Mouse (Mus musculus): ENCODE results near the gene Wfdc18. TPM values are rescaled to one million over a fixed set of nuclear protein-coding genes. Genes with fewer than 3 reads are reported as not detected.

Wfdc18 gene
- polyA plus RNA-seq (2015; fragmentation: Nextera tagmentation; extraction: Ambion mirVana): 6.5 and 6.9 TPM in 2 replicates

DNA sequence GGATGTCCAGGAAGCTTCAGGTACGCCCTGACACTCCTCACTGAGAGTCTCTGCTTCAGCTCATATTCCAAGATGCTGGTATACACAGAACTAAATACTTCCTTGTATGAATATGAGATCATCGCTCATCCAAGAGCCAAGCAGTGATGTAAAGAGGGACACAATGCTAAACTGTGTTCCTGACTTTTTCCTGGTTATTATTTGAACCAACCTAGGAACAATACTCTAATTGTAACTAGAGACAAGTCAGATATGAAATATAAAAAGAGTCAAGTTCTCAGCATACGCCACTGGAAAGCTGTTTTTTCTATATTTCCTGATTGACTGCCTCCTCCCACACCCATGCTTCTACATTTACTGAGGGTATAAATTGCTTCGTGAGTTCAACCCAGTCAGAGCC lies at the start of gene Wfdc18:
Gene Wfdc18, plus strand, starts transcription at position 301 of the 400 bp plus-strand sequence.
- Histone ChIP-seq H3K27me3 (no peaks in the 10 kb centered on the region), H3K4me3 (no peak within 1 kb of the TSS), H3K36me3 (no peaks in the 10 kb centered on the region), H3K9ac (no peak within 1 kb of the TSS), H3K27ac (no peak within 1 kb of the TSS), H3K4me2 (no peak within 1 kb of the TSS), H3K4me1 (replicated peaks) (no peaks in the 10 kb centered on the region), H3K9me3 (replicated peaks) (no peaks in the 10 kb centered on the region)
- WGBS: 54% methylated on average over 4 of the region's 4 CpGs
- ATAC-seq (replicated peaks; ENCODE audit: insufficient number of reproducible peaks, insufficient read depth, low FRiP score, low read depth): no peak

DNA sequence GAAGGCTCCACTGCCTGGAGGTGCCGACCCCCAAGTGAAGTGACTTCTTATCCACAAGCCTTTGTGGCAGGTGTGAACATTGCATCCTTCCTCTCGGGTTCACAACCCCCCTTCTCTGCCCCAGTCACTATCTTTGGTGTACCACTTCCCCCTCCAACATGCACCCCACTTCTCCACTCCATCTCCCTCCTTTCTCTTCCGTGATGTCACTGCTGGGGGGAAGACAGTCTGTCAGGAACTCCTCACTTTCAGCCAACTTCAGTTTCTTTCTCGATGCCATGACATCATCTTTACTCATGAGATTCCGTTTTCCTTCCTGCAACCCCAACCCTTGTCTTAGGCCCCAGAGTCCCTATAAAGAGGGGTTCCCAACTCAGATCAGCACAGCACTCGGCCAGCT lies 46.6 kb upstream of the Wfdc18 start, which contains the start of gene Ccl4:
Gene Ccl4, plus strand, starts transcription at position 381 of the 400 bp plus-strand sequence.
- no peak within 1 kb of the TSS for H3K9ac ChIP-seq
- no peaks in the 10 kb centered on the region for H3K36me3 ChIP-seq
- ATAC-seq (replicated peaks; ENCODE audit: insufficient number of reproducible peaks, insufficient read depth, low FRiP score, low read depth): no peak
- no peak within 1 kb of the TSS for H3K27ac ChIP-seq
- 59% methylated on average over 6 of the region's 6 CpGs for WGBS
- H3K27me3 ChIP-seq: no peaks in the 10 kb centered on the region
- no peak within 1 kb of the TSS for H3K4me3 ChIP-seq
- no peaks in the 10 kb centered on the region for H3K9me3 ChIP-seq (replicated peaks)
- H3K4me1 ChIP-seq (replicated peaks): no peaks in the 10 kb centered on the region
- no peak within 1 kb of the TSS for H3K4me2 ChIP-seq

DNA sequence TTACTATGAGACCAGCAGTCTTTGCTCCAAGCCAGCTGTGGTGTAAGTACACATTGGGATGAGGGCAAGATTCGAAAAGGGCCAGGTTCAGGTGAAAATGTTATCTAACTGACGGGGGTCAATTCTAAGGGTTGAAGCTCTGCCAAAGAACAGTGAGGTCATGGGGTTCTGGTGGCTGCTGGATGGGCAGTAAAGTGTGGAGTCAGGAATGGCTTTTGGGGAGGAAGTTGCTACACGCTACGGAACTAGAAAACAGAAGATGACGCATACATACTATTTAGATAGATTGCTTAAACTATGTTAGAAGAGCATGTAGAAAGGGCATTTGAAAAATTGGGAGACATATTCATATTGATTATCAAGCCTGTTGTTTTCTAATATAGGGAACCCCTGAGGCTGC lies 45.3 kb upstream of the Wfdc18 start:
- H3K4me1 ChIP-seq (replicated peaks): no peaks in the 10 kb centered on the region
- H3K27ac ChIP-seq: no peak overlapping the region
- H3K27me3 ChIP-seq: no peaks in the 10 kb centered on the region
- no peak overlapping the region for H3K9ac ChIP-seq
- no peaks in the 10 kb centered on the region for H3K36me3 ChIP-seq
- no peak overlapping the region for H3K4me3 ChIP-seq
- ATAC-seq (replicated peaks; ENCODE audit: insufficient number of reproducible peaks, insufficient read depth, low FRiP score, low read depth): no peak
- H3K9me3 ChIP-seq (replicated peaks): no peaks in the 10 kb centered on the region
- H3K4me2 ChIP-seq: no peak overlapping the region
- 64% methylated on average over 5 of the region's 5 CpGs for WGBS

DNA sequence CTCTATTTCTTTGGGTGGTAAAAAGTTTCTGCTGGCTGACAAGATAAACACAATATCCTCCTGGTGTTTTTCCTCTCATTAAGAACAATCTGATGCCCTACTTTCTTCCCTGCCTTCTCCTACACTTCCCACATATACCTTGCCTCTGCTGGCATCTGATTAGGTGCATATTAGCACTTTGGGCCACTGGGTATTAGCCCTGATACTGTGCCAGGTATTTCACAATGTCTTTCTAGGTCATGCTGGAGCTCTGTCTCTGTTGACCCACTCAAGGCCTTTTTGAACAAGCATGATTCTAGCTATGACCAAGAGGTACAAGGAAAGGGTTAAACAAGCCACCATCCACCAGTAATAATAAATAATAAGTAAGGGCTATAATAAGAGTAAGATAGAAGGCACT lies 37.1 kb upstream of the Wfdc18 start:
- no peak overlapping the region for H3K4me3 ChIP-seq
- ATAC-seq (replicated peaks; ENCODE audit: insufficient number of reproducible peaks, insufficient read depth, low FRiP score, low read depth): no peak
- no peak overlapping the region for H3K9ac ChIP-seq
- no peaks in the 10 kb centered on the region for H3K36me3 ChIP-seq
- H3K9me3 ChIP-seq (replicated peaks): no peaks in the 10 kb centered on the region
- H3K4me2 ChIP-seq: no peak overlapping the region
- H3K27me3 ChIP-seq: 0 out of 2 replicates have a peak, but pooled peaks cover 4% of the 10 kb centered on the region
- no peak overlapping the region for H3K27ac ChIP-seq
- no peaks in the 10 kb centered on the region for H3K4me1 ChIP-seq (replicated peaks)

DNA sequence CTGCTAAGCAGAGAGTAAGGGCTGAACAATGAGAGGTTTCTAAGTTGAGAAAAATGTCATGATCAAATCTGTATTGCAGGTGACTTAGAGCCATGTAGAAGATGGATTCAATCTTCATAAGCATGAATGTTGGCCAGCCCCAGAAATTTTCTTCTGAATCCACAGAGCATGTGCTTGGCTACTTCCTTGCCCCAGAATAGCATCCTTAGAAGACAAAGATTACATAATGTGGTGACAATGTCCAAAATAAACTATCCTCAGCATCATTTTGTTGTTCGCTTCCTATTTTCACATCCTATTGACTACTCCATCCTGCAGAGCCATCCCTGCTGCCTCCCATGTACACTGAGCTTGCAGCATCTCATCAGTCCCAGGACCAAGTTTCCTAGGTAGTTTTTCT lies 33.1 kb upstream of the Wfdc18 start:
- Histone ChIP-seq H3K27me3 (0 out of 2 replicates have a peak, but pooled peaks cover 4% of the 10 kb centered on the region), H3K36me3 (no peaks in the 10 kb centered on the region), H3K4me2 (no peak overlapping the region), H3K4me1 (replicated peaks) (no peaks in the 10 kb centered on the region), H3K27ac (no peak overlapping the region), H3K4me3 (no peak overlapping the region), H3K9me3 (replicated peaks) (no peaks in the 10 kb centered on the region), H3K9ac (no peak overlapping the region)
- 79% methylated on average over 1 of the region's 1 CpGs for WGBS
- no peak for ATAC-seq (replicated peaks; ENCODE audit: insufficient number of reproducible peaks, insufficient read depth, low FRiP score, low read depth)

- no peak for ATAC-seq (replicated peaks; ENCODE audit: insufficient number of reproducible peaks, insufficient read depth, low FRiP score, low read depth)
- no peak overlapping the region for H3K27ac ChIP-seq
- H3K36me3 ChIP-seq: no peaks in the 10 kb centered on the region
- H3K27me3 ChIP-seq: no peaks in the 10 kb centered on the region
- WGBS: 69% methylated on average over 1 of the region's 1 CpGs
- no peak overlapping the region for H3K4me2 ChIP-seq
- no peak overlapping the region for H3K4me3 ChIP-seq
- H3K9me3 ChIP-seq (replicated peaks): no peaks in the 10 kb centered on the region
- no peaks in the 10 kb centered on the region for H3K4me1 ChIP-seq (replicated peaks)
- H3K9ac ChIP-seq: no peak overlapping the region
Observed at GRCm38 (mm10) chr11:83689918-83690317, 18.9 kb upstream of the Wfdc18 start.

- no peak overlapping the region for H3K9ac ChIP-seq
- no peaks in the 10 kb centered on the region for H3K9me3 ChIP-seq (replicated peaks)
- H3K4me2 ChIP-seq: no peak overlapping the region
- H3K27me3 ChIP-seq: no peaks in the 10 kb centered on the region
- no peaks in the 10 kb centered on the region for H3K36me3 ChIP-seq
- ATAC-seq (replicated peaks; ENCODE audit: insufficient number of reproducible peaks, insufficient read depth, low FRiP score, low read depth): no peak
- WGBS: 43% methylated on average over 1 of the region's 1 CpGs
- no peak overlapping the region for H3K27ac ChIP-seq
- H3K4me1 ChIP-seq (replicated peaks): no peaks in the 10 kb centered on the region
- no peak overlapping the region for H3K4me3 ChIP-seq
Observed at GRCm38 (mm10) chr11:83692008-83692407, 16.8 kb upstream of the Wfdc18 start.

GRCm38 (mm10) chr11:83703705-83704104 lies 5.1 kb upstream of the Wfdc18 start, which contains the start of gene Wfdc17:
Wfdc17 (plus strand) TSS chr11:83703991.
- Histone ChIP-seq H3K36me3 (no peaks in the 10 kb centered on the region), H3K27me3 (no peaks in the 10 kb centered on the region), H3K4me1 (replicated peaks) (no peaks in the 10 kb centered on the region), H3K4me2 (no peak within 1 kb of the TSS), H3K27ac (no peak within 1 kb of the TSS), H3K9ac (no peak within 1 kb of the TSS), H3K4me3 (no peak within 1 kb of the TSS), H3K9me3 (replicated peaks) (no peaks in the 10 kb centered on the region)
- no peak for ATAC-seq (replicated peaks; ENCODE audit: insufficient number of reproducible peaks, insufficient read depth, low FRiP score, low read depth)
- WGBS: 68% methylated on average over 1 of the region's 1 CpGs

DNA sequence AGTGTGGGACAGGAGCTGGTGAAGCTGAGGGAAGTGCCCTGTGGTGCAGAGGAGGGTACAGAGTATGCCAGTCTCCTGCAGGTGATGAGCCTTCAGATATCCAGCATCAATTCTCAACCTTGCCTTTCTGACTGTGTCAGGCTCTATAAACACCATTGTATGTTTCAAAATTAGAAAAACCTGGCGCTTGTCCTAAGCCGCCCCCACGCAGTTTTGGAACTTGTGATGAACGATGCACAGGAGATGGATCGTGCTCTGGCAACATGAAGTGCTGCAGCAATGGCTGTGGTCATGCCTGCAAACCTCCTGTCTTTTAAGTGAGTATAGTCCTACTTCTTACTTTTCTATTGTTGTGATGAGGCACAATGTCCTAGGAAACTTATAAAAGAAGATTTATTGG lies 868 bp downstream of the Wfdc18 start:
- Histone ChIP-seq H3K4me3 (no peak overlapping the region), H3K9ac (no peak overlapping the region), H3K27ac (no peak overlapping the region), H3K9me3 (replicated peaks) (no peaks in the 10 kb centered on the region), H3K4me2 (no peak overlapping the region), H3K36me3 (no peaks in the 10 kb centered on the region), H3K27me3 (no peaks in the 10 kb centered on the region), H3K4me1 (replicated peaks) (no peaks in the 10 kb centered on the region)
- no peak for ATAC-seq (replicated peaks; ENCODE audit: insufficient number of reproducible peaks, insufficient read depth, low FRiP score, low read depth)
- 78% methylated on average over 5 of the region's 5 CpGs for WGBS

- ATAC-seq (replicated peaks; ENCODE audit: insufficient number of reproducible peaks, insufficient read depth, low FRiP score, low read depth): no peak
- H3K27ac ChIP-seq: no peak overlapping the region
- no peak overlapping the region for H3K4me3 ChIP-seq
- no peaks in the 10 kb centered on the region for H3K27me3 ChIP-seq
- H3K9ac ChIP-seq: no peak overlapping the region
- no peaks in the 10 kb centered on the region for H3K36me3 ChIP-seq
- no peaks in the 10 kb centered on the region for H3K9me3 ChIP-seq (replicated peaks)
- no peaks in the 10 kb centered on the region for H3K4me1 ChIP-seq (replicated peaks)
- WGBS: 70% methylated on average over 1 of the region's 1 CpGs
- H3K4me2 ChIP-seq: no peak overlapping the region
Observed at GRCm38 (mm10) chr11:83712671-83713070, 3.9 kb downstream of the Wfdc18 start.

- WGBS: 62% methylated on average over 2 of the region's 2 CpGs
- H3K9ac ChIP-seq: no peak overlapping the region
Observed at GRCm38 (mm10) chr11:83713925-83714324, 5.1 kb downstream of the Wfdc18 start.

GRCm38 (mm10) chr11:83717042-83717665 lies 8.3 kb downstream of the Wfdc18 start:
- H3K27me3 ChIP-seq: no peaks in the 10 kb centered on the region
- no peaks in the 10 kb centered on the region for H3K9me3 ChIP-seq (replicated peaks)
- no peak overlapping the region for H3K9ac ChIP-seq
- H3K36me3 ChIP-seq: no peaks in the 10 kb centered on the region
- no peak overlapping the region for H3K4me2 ChIP-seq
- 80% methylated on average over 6 of the region's 6 CpGs for WGBS
- no peak overlapping the region for H3K4me3 ChIP-seq
- no peak for ATAC-seq (replicated peaks; ENCODE audit: insufficient number of reproducible peaks, insufficient read depth, low FRiP score, low read depth)
- H3K27ac ChIP-seq: no peak overlapping the region
- no peaks in the 10 kb centered on the region for H3K4me1 ChIP-seq (replicated peaks)

More at GRCm38 (mm10) chr11:83713925-83714324, 5.1 kb downstream of the Wfdc18 start:
- Histone ChIP-seq H3K27ac (no peak overlapping the region), H3K27me3 (no peaks in the 10 kb centered on the region), H3K36me3 (no peaks in the 10 kb centered on the region), H3K4me2 (no peak overlapping the region), H3K4me1 (replicated peaks) (no peaks in the 10 kb centered on the region), H3K4me3 (no peak overlapping the region), H3K9me3 (replicated peaks) (no peaks in the 10 kb centered on the region)
- ATAC-seq (replicated peaks; ENCODE audit: insufficient number of reproducible peaks, insufficient read depth, low FRiP score, low read depth): no peak

Data from heart, embryonic 15.5 days (tissue).